Mouse (Mus musculus) thymus, adult 2 months (tissue): ENCODE data around the gene Rad23a. TPM values are rescaled to one million over a fixed set of nuclear protein-coding genes. Genes with fewer than 3 reads are reported as not detected.

Source experiments
- DNase-seq: peaks from one replicate; pipeline ENCODE4 v3.0.0; 2021
- H3K27ac ChIP-seq: fragments of 200-500 bp; 2 replicates; pipeline ENCODE4 v1.5.1; 2012; ENCODE audit warnings: low read length, control low read depth; ENCODE audit not compliant: control insufficient read depth, insufficient read depth
- H3K27me3 ChIP-seq: fragments of 200-500 bp; 2 replicates; pipeline ENCODE4 v1.6.1; 2012; ENCODE audit warnings: mild to moderate bottlenecking, low read length, moderate library complexity, mixed read lengths; ENCODE audit not compliant: control insufficient read depth, insufficient read depth
- H3K36me3 ChIP-seq: fragments of 200-500 bp; 2 replicates; pipeline ENCODE4 v1.6.1; 2012; ENCODE audit warnings: mild to moderate bottlenecking, low read length, moderate library complexity; ENCODE audit not compliant: control insufficient read depth, insufficient read depth
- H3K4me1 ChIP-seq: fragments of 200-500 bp; replicated peaks from 2 replicates; pipeline ENCODE4 v1.6.1; 2012; ENCODE audit warnings: low read length; ENCODE audit not compliant: control insufficient read depth, insufficient read depth
- H3K4me3 ChIP-seq: fragments of 200-500 bp; 2 replicates; pipeline ENCODE4 v1.5.1; 2012; ENCODE audit warnings: mild to moderate bottlenecking, low read length, control low read depth, moderate library complexity; ENCODE audit not compliant: control insufficient read depth, insufficient read depth
- CTCF ChIP-seq: fragments of 200-500 bp; IDR thresholded peaks from 2 replicates; pipeline ENCODE4 v1.5.1; 2012; ENCODE audit warnings: mild to moderate bottlenecking, control low read depth, low read length, moderate library complexity, borderline replicate concordance; ENCODE audit not compliant: control insufficient read depth, poor library complexity, insufficient read depth; ENCODE audit errors: extremely low read depth
- POLR2A ChIP-seq: fragments of 200-500 bp; IDR thresholded peaks from 2 replicates; pipeline ENCODE4 v1.6.1; 2012; ENCODE audit warnings: mild to moderate bottlenecking, low read length, control low read depth, moderate library complexity; ENCODE audit not compliant: control insufficient read depth, poor library complexity, insufficient read depth; ENCODE audit errors: extremely low read depth
- WGBS: fragments of 180-500 bp; shearing (Covaris S2); methylation state at CpG from one replicate; pipeline ENCODE4 v1.1.7; 2018; 5-methylcytosine and 5-hydroxymethylcytosine counted together
- polyA plus RNA-seq: library from polyadenylated mRNA; depleted of rRNA; stranded (reverse); fragments of >200 nt; gene quantifications from 2 replicates; pipeline ENCODE4 v1.2.3, GENCODE M21; 2012; rRNA removed

Gene Rad23a
- 109 and 117 TPM in 2 replicates for polyA plus RNA-seq

DNA sequence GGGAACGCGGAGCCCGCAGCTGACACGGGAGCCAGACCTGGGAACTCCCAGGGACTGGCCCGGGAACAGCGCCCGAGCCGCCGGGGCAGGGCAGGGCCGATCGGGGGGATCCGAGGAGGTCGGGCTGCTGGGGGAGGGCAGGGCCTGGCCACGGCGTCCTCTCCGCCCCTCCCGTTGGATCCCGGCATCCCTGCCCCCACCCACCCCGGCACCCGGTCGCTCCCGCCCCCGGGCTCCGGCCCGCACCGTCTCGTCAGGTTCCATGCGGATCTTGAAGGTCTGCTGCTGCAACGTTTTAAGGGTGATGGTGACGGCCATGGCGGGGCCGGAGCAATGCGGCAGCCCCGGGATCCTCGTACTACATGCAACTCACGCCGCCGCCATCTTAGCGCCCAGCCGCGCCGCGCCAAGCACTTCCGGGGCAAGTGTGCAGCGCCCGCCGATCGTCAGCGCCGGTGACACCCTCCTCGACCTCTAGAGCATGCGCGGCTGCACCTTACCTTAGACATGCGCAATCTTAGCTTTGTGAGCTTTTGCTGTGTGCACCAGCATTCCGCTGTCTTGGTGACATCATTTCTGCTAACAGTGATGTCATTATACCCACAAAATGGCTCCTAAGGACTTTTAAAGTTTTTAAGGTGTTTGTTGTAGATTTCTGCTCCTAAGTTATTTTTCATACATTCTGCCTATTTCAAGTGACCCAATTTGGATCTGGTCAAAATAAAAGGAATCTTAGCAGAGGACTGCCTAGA, at the start of gene Rad23a:
Gene Rad23a (minus strand): TSS at position 418 of the 752 bp plus-strand sequence.
- no peak for TF ChIP-seq CTCF
- TF ChIP-seq POLR2A, result peak; percentile 60; the same call in 1 of the 2 replicates
- Histone ChIP-seq H3K4me3 (peak within 1 kb of the TSS; percentile 67), H3K27me3 (no peaks in the 10 kb centered on the region), H3K4me1 (peaks cover 4% of the 10 kb centered on the region; the same call in 1 of the 2 replicates), H3K36me3 (peaks cover 47% of the 10 kb centered on the region), H3K27ac (no peak within 1 kb of the TSS)
- DNase-seq, result peak; percentile 89
- WGBS, result under 1% methylated on average over 55 of the region's 55 CpGs

DNA sequence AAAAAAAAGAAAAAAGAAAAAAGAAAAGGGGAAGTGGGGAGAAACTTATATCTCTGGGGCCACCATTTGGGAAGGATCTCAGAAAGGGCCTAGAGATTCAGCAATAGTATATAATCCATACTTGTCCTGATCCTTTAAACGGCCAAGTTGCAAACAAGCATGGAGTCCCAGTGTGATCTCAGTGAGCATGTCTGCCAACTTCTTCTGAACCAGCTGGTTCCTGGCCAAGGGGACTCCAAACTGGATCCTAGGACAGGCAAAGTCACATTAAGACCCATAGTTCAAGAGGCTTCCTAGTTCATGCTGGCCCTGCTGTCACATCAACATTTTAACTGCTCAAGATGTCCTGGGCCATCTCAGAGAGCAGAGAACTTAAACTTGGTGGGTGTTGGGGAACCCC, 48.7 kb upstream of the Rad23a start:
- 100% methylated on average over 1 of the region's 1 CpGs for WGBS

DNA sequence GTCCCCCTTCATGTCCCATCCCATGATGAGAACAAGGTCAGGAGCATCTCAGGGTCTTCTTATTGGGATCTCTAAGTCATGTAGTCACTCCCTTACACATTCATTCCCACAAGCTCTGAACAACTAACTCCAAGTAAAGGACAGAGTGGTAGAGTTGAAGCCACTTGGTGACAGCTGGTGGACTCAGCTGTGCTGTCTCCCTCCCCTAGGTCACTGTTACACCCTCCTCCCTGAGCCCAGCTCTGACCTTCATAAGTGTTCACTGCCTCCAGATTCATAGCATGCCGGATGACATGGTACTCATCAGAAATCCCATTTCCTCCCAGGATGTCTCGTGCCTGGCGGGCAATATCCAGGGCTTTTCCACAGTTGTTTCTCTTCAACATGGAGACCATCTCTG, 47.8 kb upstream of the Rad23a start:
- 99% methylated on average over 3 of the region's 3 CpGs for WGBS

More for the DNA sequence above, 48.7 kb upstream of the Rad23a start:
- H3K4me3 ChIP-seq, result no peak overlapping the region
- no peak overlapping the region for H3K27ac ChIP-seq
- H3K27me3 ChIP-seq, result no peaks in the 10 kb centered on the region
- TF ChIP-seq CTCF (no peak), POLR2A (no peak)
- no peak for DNase-seq
- H3K36me3 ChIP-seq, result peaks cover 12% of the 10 kb centered on the region
- H3K4me1 ChIP-seq, result peaks cover 13% of the 10 kb centered on the region

DNA sequence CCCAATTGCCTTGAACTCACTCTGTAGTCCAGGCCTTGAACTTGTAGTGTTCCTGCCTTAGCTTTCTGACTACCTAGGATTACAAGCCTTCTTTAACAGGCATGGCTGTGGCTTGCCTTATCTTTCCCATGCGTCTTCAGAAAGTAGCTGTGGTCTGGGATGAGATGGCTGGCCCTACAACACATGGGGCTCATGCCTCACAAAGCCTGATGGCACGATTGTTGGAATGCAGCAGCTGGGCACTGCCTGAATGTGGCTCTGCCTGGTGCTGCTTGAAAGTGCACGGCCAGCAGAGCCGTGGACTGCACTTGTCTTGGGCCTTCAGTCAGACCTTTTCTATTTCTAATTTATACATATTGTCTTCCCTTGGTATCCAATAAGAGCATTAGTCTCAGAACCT, 44.3 kb upstream of the Rad23a start:
- Histone ChIP-seq H3K27ac (no peak overlapping the region), H3K36me3 (peaks cover 12% of the 10 kb centered on the region), H3K27me3 (no peaks in the 10 kb centered on the region), H3K4me1 (no peaks in the 10 kb centered on the region), H3K4me3 (no peak overlapping the region)
- no peak for TF ChIP-seq POLR2A
- TF ChIP-seq CTCF, result no peak
- 93% methylated on average over 4 of the region's 4 CpGs for WGBS
- no peak for DNase-seq

More for the DNA sequence above, 47.8 kb upstream of the Rad23a start:
- Histone ChIP-seq H3K36me3 (peaks cover 12% of the 10 kb centered on the region), H3K4me3 (no peak overlapping the region), H3K27me3 (no peaks in the 10 kb centered on the region), H3K27ac (no peak overlapping the region), H3K4me1 (peaks cover 10% of the 10 kb centered on the region)
- DNase-seq, result no peak
- no peak for TF ChIP-seq CTCF
- TF ChIP-seq POLR2A, result no peak

DNA sequence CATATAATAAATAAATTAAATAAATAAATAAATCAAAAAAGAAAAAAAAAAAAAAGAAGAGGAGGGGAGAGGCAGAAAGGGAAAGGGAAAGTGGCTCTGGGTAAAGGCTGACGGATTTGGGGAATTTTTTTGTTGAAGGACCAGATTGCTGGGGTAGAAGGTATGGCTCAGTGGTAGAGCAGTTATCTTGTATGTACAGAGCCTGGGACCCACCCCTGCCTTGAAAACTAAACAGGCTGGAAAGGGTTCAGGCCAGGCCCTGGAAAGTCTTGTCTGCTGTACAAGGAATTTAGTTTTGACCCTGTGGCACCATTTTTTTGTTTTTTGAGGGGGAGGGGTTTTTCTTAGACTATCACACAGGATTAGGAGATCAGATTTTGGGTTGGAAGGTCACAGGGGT, 38.5 kb upstream of the Rad23a start:
- 94% methylated on average over 1 of the region's 1 CpGs for WGBS
- DNase-seq, result no peak
- H3K4me1 ChIP-seq, result no peaks in the 10 kb centered on the region
- H3K4me3 ChIP-seq, result no peak overlapping the region
- H3K36me3 ChIP-seq, result no peaks in the 10 kb centered on the region
- H3K27me3 ChIP-seq, result no peaks in the 10 kb centered on the region
- no peak overlapping the region for H3K27ac ChIP-seq
- TF ChIP-seq POLR2A, result no peak

DNA sequence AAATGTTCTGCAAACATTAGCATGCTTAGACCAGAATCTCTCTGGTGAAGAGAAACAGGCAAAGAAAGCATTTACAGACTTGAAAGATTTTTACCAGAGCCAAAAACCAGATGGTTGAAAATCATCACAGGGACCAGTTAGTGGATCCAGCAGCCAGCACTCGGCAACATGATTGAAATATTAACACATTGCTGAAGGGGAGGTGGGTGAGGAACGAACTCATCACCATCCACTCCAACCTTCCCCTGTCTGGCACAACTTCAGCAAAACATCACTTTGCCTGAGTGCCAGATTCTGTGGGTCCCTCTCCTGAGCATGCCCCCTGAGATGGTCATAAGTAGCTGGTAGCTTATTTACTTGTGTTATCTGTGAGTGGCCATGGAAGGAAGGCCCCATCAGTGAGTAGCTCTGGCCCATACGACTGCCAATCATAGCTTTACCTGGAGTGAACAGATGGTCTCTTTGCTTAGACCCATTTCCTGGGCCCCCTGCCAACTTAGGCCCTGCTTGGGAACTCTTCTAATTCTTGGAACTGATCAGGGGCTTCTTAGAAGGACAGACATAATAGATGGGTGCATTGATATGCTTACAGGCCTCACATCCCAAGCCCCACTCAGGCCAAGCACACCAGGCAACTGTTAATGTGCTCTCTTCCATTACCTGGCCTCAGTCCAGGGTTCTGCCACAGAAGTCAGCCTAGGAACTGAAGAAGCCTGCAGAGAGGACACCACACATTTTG, 37.0 kb upstream of the Rad23a start:
- H3K27ac ChIP-seq, result no peak overlapping the region
- peaks cover 8% of the 10 kb centered on the region for H3K4me1 ChIP-seq
- 87% methylated on average over 3 of the region's 3 CpGs for WGBS
- no peaks in the 10 kb centered on the region for H3K27me3 ChIP-seq
- TF ChIP-seq POLR2A (no peak), CTCF (no peak)
- no peak for DNase-seq
- H3K36me3 ChIP-seq, result no peaks in the 10 kb centered on the region
- no peak overlapping the region for H3K4me3 ChIP-seq
